Mouse (Mus musculus) liver, embryonic 12.5 days (tissue): ENCODE results near the gene Utf1. TPM values are rescaled to one million over a fixed set of nuclear protein-coding genes. Genes with fewer than 3 reads are reported as not detected.

Experiments
- ATAC-seq: fragments of 200-750 bp; cut with Nextera tagmentation; 2 replicates; pipeline ENCODE4 v1.8.0; 2017; ENCODE audit warnings: moderate number of reproducible peaks, mild to moderate bottlenecking, moderate library complexity
- H3K27ac ChIP-seq: fragments of 300-500 bp; sonication (generic); 2 replicates; pipeline ENCODE4 v1.5.1; 2016; ENCODE audit warnings: mild to moderate bottlenecking
- H3K27me3 ChIP-seq: fragments of 300-500 bp; sonication (generic); replicated peaks from 2 replicates; pipeline ENCODE4 v1.6.1; 2016; ENCODE audit warnings: mild to moderate bottlenecking, moderate library complexity
- H3K36me3 ChIP-seq: fragments of 300-500 bp; sonication (generic); 2 replicates; pipeline ENCODE4 v1.6.1; 2016; ENCODE audit warnings: mild to moderate bottlenecking, moderate library complexity
- H3K4me1 ChIP-seq: fragments of 300-500 bp; sonication (generic); 2 replicates; pipeline ENCODE4 v1.6.1; 2016
- H3K4me2 ChIP-seq: fragments of 300-500 bp; sonication (generic); 2 replicates; pipeline ENCODE4 v1.6.1; 2016; ENCODE audit warnings: mild to moderate bottlenecking, moderate library complexity
- H3K4me3 ChIP-seq: fragments of 300-500 bp; sonication (generic); 2 replicates; pipeline ENCODE4 v1.5.1; 2016; ENCODE audit warnings: mild to moderate bottlenecking, moderate library complexity
- H3K9ac ChIP-seq: fragments of 300-500 bp; sonication (generic); 2 replicates; pipeline ENCODE4 v1.6.1; 2016; ENCODE audit warnings: mild to moderate bottlenecking, moderate library complexity
- H3K9me3 ChIP-seq: fragments of 300-500 bp; sonication (generic); replicated peaks from 2 replicates; pipeline ENCODE4 v1.6.1; 2016; ENCODE audit warnings: mild to moderate bottlenecking, moderate library complexity
- WGBS: fragments of 180-500 bp; shearing (Covaris S2); methylation state at CpG from one replicate; pipeline ENCODE4 v1.1.7; 2016; ENCODE audit not compliant: insufficient replicate concordance; 5-methylcytosine and 5-hydroxymethylcytosine counted together
- polyA plus RNA-seq: library from polyadenylated mRNA; unstranded; fragments of >200 nt; fragmentation: Nextera tagmentation; extraction: Ambion mirVana; gene quantifications from 2 replicates; pipeline ENCODE4 v1.2.1, GENCODE M21; 2016

The Utf1 gene
- polyA plus RNA-seq, 1 experiment from 2014 or later: not detected

- Histone ChIP-seq H3K36me3 (no peaks in the 10 kb centered on the region), H3K4me3 (no peak overlapping the region), H3K9me3 (no peaks in the 10 kb centered on the region), H3K4me2 (no peak overlapping the region), H3K9ac (no peak overlapping the region), H3K27ac (no peak overlapping the region), H3K4me1 (peaks cover 8% of the 10 kb centered on the region), H3K27me3 (peaks cover 37% of the 10 kb centered on the region)
- ATAC-seq: no peak
- 76% methylated on average over 10 of the region's 10 CpGs for WGBS
Observed at GRCm38 (mm10) chr7:139961141-139961540, 17.6 kb downstream of the Utf1 start.

- Histone ChIP-seq H3K4me3 (no peak overlapping the region), H3K9me3 (no peaks in the 10 kb centered on the region), H3K36me3 (no peaks in the 10 kb centered on the region), H3K27ac (no peak overlapping the region), H3K4me2 (no peak overlapping the region), H3K27me3 (peaks cover 28% of the 10 kb centered on the region), H3K9ac (no peak overlapping the region), H3K4me1 (no peaks in the 10 kb centered on the region)
- 51% methylated on average over 4 of the region's 4 CpGs for WGBS
- ATAC-seq: no peak
Observed at GRCm38 (mm10) chr7:139963814-139964213, 20.2 kb downstream of the Utf1 start.

GRCm38 (mm10) chr7:139967175-139967574, 23.6 kb downstream of the Utf1 start:
- ATAC-seq: no peak
- H3K9ac ChIP-seq: no peak overlapping the region
- peaks cover 20% of the 10 kb centered on the region for H3K27me3 ChIP-seq
- H3K4me2 ChIP-seq: no peak overlapping the region
- no peak overlapping the region for H3K4me3 ChIP-seq
- H3K27ac ChIP-seq: no peak overlapping the region
- no peaks in the 10 kb centered on the region for H3K4me1 ChIP-seq
- 27% methylated on average over 4 of the region's 4 CpGs for WGBS
- no peaks in the 10 kb centered on the region for H3K36me3 ChIP-seq
- no peaks in the 10 kb centered on the region for H3K9me3 ChIP-seq

- Histone ChIP-seq H3K36me3 (no peaks in the 10 kb centered on the region), H3K9ac (no peak overlapping the region), H3K27ac (no peak overlapping the region), H3K4me1 (no peaks in the 10 kb centered on the region), H3K4me3 (no peak overlapping the region), H3K27me3 (peaks cover 20% of the 10 kb centered on the region), H3K4me2 (no peak overlapping the region), H3K9me3 (no peaks in the 10 kb centered on the region)
- ATAC-seq: no peak
- WGBS: 49% methylated on average over 5 of the region's 5 CpGs
Observed at GRCm38 (mm10) chr7:139968428-139968827, 24.8 kb downstream of the Utf1 start.

GRCm38 (mm10) chr7:139969348-139970130, 25.9 kb downstream of the Utf1 start:
- 44% methylated on average over 10 of the region's 10 CpGs for WGBS
- Histone ChIP-seq H3K36me3 (no peaks in the 10 kb centered on the region), H3K4me2 (no peak overlapping the region), H3K4me1 (no peaks in the 10 kb centered on the region), H3K27me3 (peaks cover 20% of the 10 kb centered on the region), H3K27ac (no peak overlapping the region), H3K4me3 (no peak overlapping the region), H3K9me3 (no peaks in the 10 kb centered on the region), H3K9ac (no peak overlapping the region)
- no peak for ATAC-seq

- 70% methylated on average over 10 of the region's 10 CpGs for WGBS
- H3K4me3 ChIP-seq: no peak overlapping the region
- H3K9me3 ChIP-seq: no peaks in the 10 kb centered on the region
- no peak overlapping the region for H3K4me2 ChIP-seq
- H3K4me1 ChIP-seq: no peaks in the 10 kb centered on the region
- H3K9ac ChIP-seq: no peak overlapping the region
- H3K36me3 ChIP-seq: no peaks in the 10 kb centered on the region
- H3K27me3 ChIP-seq: peaks cover 23% of the 10 kb centered on the region
- ATAC-seq: no peak
- H3K27ac ChIP-seq: no peak overlapping the region
Observed at GRCm38 (mm10) chr7:139970216-139970919, 26.8 kb downstream of the Utf1 start.

GRCm38 (mm10) chr7:139970979-139971378, 27.4 kb downstream of the Utf1 start:
- Histone ChIP-seq H3K4me3 (no peak overlapping the region), H3K4me2 (no peak overlapping the region), H3K36me3 (no peaks in the 10 kb centered on the region), H3K27me3 (peaks cover 23% of the 10 kb centered on the region), H3K4me1 (no peaks in the 10 kb centered on the region), H3K9me3 (no peaks in the 10 kb centered on the region), H3K27ac (no peak overlapping the region), H3K9ac (no peak overlapping the region)
- 67% methylated on average over 5 of the region's 5 CpGs for WGBS
- peak; percentile 22; the same call in 1 of the 2 replicates for ATAC-seq

- Histone ChIP-seq H3K27me3 (peaks cover 23% of the 10 kb centered on the region), H3K9me3 (no peaks in the 10 kb centered on the region), H3K4me1 (no peaks in the 10 kb centered on the region), H3K9ac (no peak overlapping the region), H3K4me3 (no peak overlapping the region), H3K4me2 (no peak overlapping the region), H3K27ac (no peak overlapping the region), H3K36me3 (no peaks in the 10 kb centered on the region)
- 25% methylated on average over 6 of the region's 6 CpGs for WGBS
- ATAC-seq: peak; percentile 35; the same call in 1 of the 2 replicates
Observed at GRCm38 (mm10) chr7:139971436-139971835, 27.8 kb downstream of the Utf1 start.

GRCm38 (mm10) chr7:139972923-139973331, 29.3 kb downstream of the Utf1 start:
- peaks cover 24% of the 10 kb centered on the region for H3K27me3 ChIP-seq

GRCm38 (mm10) chr7:139974307-139974706, 30.7 kb downstream of the Utf1 start:
- H3K27me3 ChIP-seq: peaks cover 14% of the 10 kb centered on the region

More at GRCm38 (mm10) chr7:139972923-139973331, 29.3 kb downstream of the Utf1 start:
- H3K4me3 ChIP-seq: no peak overlapping the region
- no peaks in the 10 kb centered on the region for H3K9me3 ChIP-seq
- no peak overlapping the region for H3K9ac ChIP-seq
- no peak for ATAC-seq
- no peak overlapping the region for H3K4me2 ChIP-seq
- no peaks in the 10 kb centered on the region for H3K36me3 ChIP-seq
- H3K27ac ChIP-seq: no peak overlapping the region
- H3K4me1 ChIP-seq: peaks cover 1% of the 10 kb centered on the region; the same call in 1 of the 2 replicates

GRCm38 (mm10) chr7:139975471-139975870, 31.9 kb downstream of the Utf1 start:
- Histone ChIP-seq H3K36me3 (no peaks in the 10 kb centered on the region), H3K4me2 (no peak overlapping the region), H3K9ac (no peak overlapping the region), H3K4me1 (peaks cover 19% of the 10 kb centered on the region), H3K27ac (no peak overlapping the region), H3K9me3 (no peaks in the 10 kb centered on the region), H3K27me3 (peaks cover 19% of the 10 kb centered on the region), H3K4me3 (no peak overlapping the region)
- ATAC-seq: no peak
- 53% methylated on average over 5 of the region's 5 CpGs for WGBS

More at GRCm38 (mm10) chr7:139974307-139974706, 30.7 kb downstream of the Utf1 start:
- Histone ChIP-seq H3K4me1 (peaks cover 13% of the 10 kb centered on the region), H3K27ac (no peak overlapping the region), H3K36me3 (no peaks in the 10 kb centered on the region), H3K9ac (no peak overlapping the region), H3K4me2 (no peak overlapping the region), H3K9me3 (no peaks in the 10 kb centered on the region), H3K4me3 (no peak overlapping the region)
- 41% methylated on average over 10 of the region's 10 CpGs for WGBS
- ATAC-seq: no peak

- ATAC-seq: peak; percentile 75
- Histone ChIP-seq H3K4me2 (peak within 1 kb of the TSS; percentile 84), H3K4me1 (peaks cover 19% of the 10 kb centered on the region), H3K27ac (no peak within 1 kb of the TSS), H3K9ac (no peak within 1 kb of the TSS), H3K36me3 (no peaks in the 10 kb centered on the region), H3K27me3 (peaks cover 19% of the 10 kb centered on the region), H3K4me3 (peak within 1 kb of the TSS; percentile 60), H3K9me3 (no peaks in the 10 kb centered on the region)
- 6% methylated on average over 32 of the region's 32 CpGs for WGBS
Observed at GRCm38 (mm10) chr7:139978278-139978892, 34.8 kb downstream of the Utf1 start, which contains the start of gene 6430531B16Rik. 6430531B16Rik (minus strand) TSS chr7:139978755.
